Mouse (Mus musculus) limb, embryonic 11.5 days (tissue): ENCODE data around the gene Pde5a. TPM values are rescaled to one million over a fixed set of nuclear protein-coding genes. Genes with fewer than 3 reads are reported as not detected.

ENCODE experiments used
- ATAC-seq: fragments of 200-750 bp; cut with Nextera tagmentation; 2 replicates; pipeline ENCODE4 v1.8.0; 2017; ENCODE audit warnings: low read depth; ENCODE audit not compliant: insufficient number of reproducible peaks, low FRiP score, low TSS enrichment
- DNase-seq: peaks from one replicate; pipeline ENCODE4 v3.0.0-alpha.2; 2015; ENCODE audit warnings: low spot score
- H3K27ac ChIP-seq: fragments of 300-500 bp; sonication (generic); replicated peaks from 2 replicates; pipeline ENCODE4 v1.5.1; 2014; ENCODE audit warnings: low read depth, mild to moderate bottlenecking, low read length
- H3K27me3 ChIP-seq: fragments of 300-500 bp; sonication (generic); 2 replicates; pipeline ENCODE4 v1.6.1; 2014; ENCODE audit warnings: mild to moderate bottlenecking, low read length, mixed read lengths; ENCODE audit not compliant: control insufficient read depth, insufficient read depth
- H3K36me3 ChIP-seq: fragments of 300-500 bp; sonication (generic); 2 replicates; pipeline ENCODE4 v1.6.1; 2014; ENCODE audit warnings: mild to moderate bottlenecking, low read length, moderate library complexity, mixed read lengths; ENCODE audit not compliant: control insufficient read depth, insufficient read depth
- H3K4me1 ChIP-seq: fragments of 300-500 bp; sonication (generic); 2 replicates; pipeline ENCODE4 v1.6.1; 2014; ENCODE audit warnings: low read length, mixed read lengths; ENCODE audit not compliant: control insufficient read depth, insufficient read depth
- H3K4me2 ChIP-seq: fragments of 300-500 bp; sonication (generic); 2 replicates; pipeline ENCODE4 v1.6.1; 2014; ENCODE audit warnings: low read depth, mild to moderate bottlenecking, moderate library complexity; ENCODE audit not compliant: severe bottlenecking
- H3K4me3 ChIP-seq: fragments of 300-500 bp; sonication (generic); 2 replicates; pipeline ENCODE4 v1.5.1; 2014; ENCODE audit warnings: low read depth, low read length
- H3K9ac ChIP-seq: fragments of 300-500 bp; sonication (generic); 2 replicates; pipeline ENCODE4 v1.6.1; 2014; ENCODE audit warnings: mild to moderate bottlenecking, low read length
- H3K9me3 ChIP-seq: fragments of 300-500 bp; sonication (generic); 2 replicates; pipeline ENCODE4 v1.6.1; 2016; ENCODE audit warnings: low read length; ENCODE audit not compliant: control insufficient read depth
- WGBS: fragments of 180-500 bp; shearing (Covaris S2); extraction: QIAGEN DNeasy Blood & Tissue Kit; methylation state at CpG from one replicate; pipeline ENCODE4 v1.1.7; 2014; 5-methylcytosine and 5-hydroxymethylcytosine counted together
- polyA plus RNA-seq: library from polyadenylated mRNA; unstranded; fragments of >200 nt; fragmentation: Nextera tagmentation; extraction: Ambion mirVana; gene quantifications from 2 replicates; pipeline ENCODE4 v1.2.1, GENCODE M21; 2014

Pde5a gene
- polyA plus RNA-seq, 1 experiment from 2014 or later = 3.8 TPM

DNA sequence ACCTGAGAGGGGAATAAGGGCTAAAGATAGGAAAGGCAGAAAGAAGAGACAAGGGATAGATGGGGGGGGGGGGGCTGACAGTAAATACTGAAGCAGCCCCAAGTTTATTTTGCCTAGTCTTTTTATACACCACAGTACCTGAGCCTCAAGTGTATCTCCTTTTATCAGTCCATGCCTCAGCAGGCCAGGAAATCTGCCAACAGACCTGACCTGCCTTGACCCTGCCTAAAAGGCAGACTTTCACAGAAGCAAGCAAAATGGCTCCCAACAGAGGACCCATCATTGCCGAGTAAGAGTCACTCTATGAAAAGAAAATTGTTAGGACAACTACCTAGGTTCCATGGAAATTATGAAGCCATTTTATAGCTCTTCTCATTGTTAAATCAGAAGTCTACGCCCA lies 179.1 kb downstream of the Pde5a start:
- WGBS = 88% methylated on average over 2 of the region's 2 CpGs
- no peak overlapping the region for H3K9ac ChIP-seq
- H3K27ac ChIP-seq = no peak overlapping the region
- DNase-seq (no peak), ATAC-seq (no peak)
- no peak overlapping the region for H3K4me2 ChIP-seq
- H3K27me3 ChIP-seq = no peaks in the 10 kb centered on the region
- no peaks in the 10 kb centered on the region for H3K36me3 ChIP-seq
- H3K4me1 ChIP-seq = no peaks in the 10 kb centered on the region
- no peak overlapping the region for H3K4me3 ChIP-seq
- H3K9me3 ChIP-seq = no peaks in the 10 kb centered on the region

Other genes with a start within 250 kb of the Pde5a start
- 81.3 and 86.4 TPM in 2 replicates for gene Fnbp1l, start 109.2 kb upstream of the Pde5a start, polyA plus RNA-seq
- not detected in 2 replicates for gene Fabp2, start 166.1 kb downstream of the Pde5a start, polyA plus RNA-seq
- not detected in 2 replicates for gene Gm10959, start 190.4 kb downstream of the Pde5a start, polyA plus RNA-seq
- 71.2 and 72.5 TPM in 2 replicates for gene 1810037I17Rik, start 195.3 kb downstream of the Pde5a start, polyA plus RNA-seq